Mouse (Mus musculus): ENCODE data around the gene Micall1. TPM values are rescaled to one million over a fixed set of nuclear protein-coding genes. Genes with fewer than 3 reads are reported as not detected.
A peak's percentile ranks its signal among the peaks of the same experiment; 100 is the strongest.

The Micall1 gene
- polyA plus RNA-seq, 1 experiment from 2014 or later: 9.5 TPM

- Histone ChIP-seq H3K27me3 (no peaks in the 10 kb centered on the region; the same call in 1 of the 2 replicates), H3K27ac (no peak overlapping the region), H3K4me2 (no peak overlapping the region), H3K4me3 (replicated peaks) (no peak overlapping the region), H3K36me3 (replicated peaks) (peaks cover 17% of the 10 kb centered on the region), H3K4me1 (no peaks in the 10 kb centered on the region), H3K9me3 (no peaks in the 10 kb centered on the region), H3K9ac (no peak overlapping the region)
- ATAC-seq (ENCODE audit: low FRiP score): no peak
- WGBS: 64% methylated on average over 4 of the region's 4 CpGs
These were observed 9.2 kb upstream of the Micall1 start for GRCm38 (mm10) chr15:79099456-79099855.

- ATAC-seq (ENCODE audit: low FRiP score): no peak
- Histone ChIP-seq H3K27me3 (no peaks in the 10 kb centered on the region; the same call in 1 of the 2 replicates), H3K27ac (no peak overlapping the region), H3K9me3 (no peaks in the 10 kb centered on the region), H3K4me3 (replicated peaks) (no peak overlapping the region), H3K36me3 (replicated peaks) (peaks cover 9% of the 10 kb centered on the region), H3K4me1 (no peaks in the 10 kb centered on the region), H3K9ac (no peak overlapping the region), H3K4me2 (no peak overlapping the region)
- 78% methylated on average over 4 of the region's 4 CpGs for WGBS
These were observed 8.3 kb upstream of the Micall1 start for GRCm38 (mm10) chr15:79100391-79100790.

- Histone ChIP-seq H3K9ac (no peak overlapping the region), H3K27me3 (no peaks in the 10 kb centered on the region; the same call in 1 of the 2 replicates)
- ATAC-seq (ENCODE audit: low FRiP score): no peak
These were observed 7.2 kb upstream of the Micall1 start for GRCm38 (mm10) chr15:79101531-79101930.

GRCm38 (mm10) chr15:79103264-79103663, 5.4 kb upstream of the Micall1 start:
- Histone ChIP-seq H3K4me1 (peaks cover 3% of the 10 kb centered on the region), H3K9ac (no peak overlapping the region), H3K4me3 (replicated peaks) (no peak overlapping the region), H3K4me2 (no peak overlapping the region), H3K27me3 (no peaks in the 10 kb centered on the region; the same call in 1 of the 2 replicates), H3K27ac (no peak overlapping the region), H3K36me3 (replicated peaks) (no peaks in the 10 kb centered on the region), H3K9me3 (no peaks in the 10 kb centered on the region)
- WGBS: 77% methylated on average over 10 of the region's 10 CpGs
- no peak for ATAC-seq (ENCODE audit: low FRiP score)

More at GRCm38 (mm10) chr15:79101531-79101930, 7.2 kb upstream of the Micall1 start:
- Histone ChIP-seq H3K9me3 (no peaks in the 10 kb centered on the region), H3K4me2 (no peak overlapping the region), H3K4me1 (no peaks in the 10 kb centered on the region), H3K27ac (no peak overlapping the region), H3K4me3 (replicated peaks) (no peak overlapping the region), H3K36me3 (replicated peaks) (no peaks in the 10 kb centered on the region)

- H3K9me3 ChIP-seq: no peaks in the 10 kb centered on the region
- no peak overlapping the region for H3K27ac ChIP-seq
- no peak overlapping the region for H3K4me2 ChIP-seq
- H3K9ac ChIP-seq: no peak overlapping the region
- peaks cover 18% of the 10 kb centered on the region for H3K4me1 ChIP-seq
- no peaks in the 10 kb centered on the region for H3K36me3 ChIP-seq (replicated peaks)
- 63% methylated on average over 2 of the region's 2 CpGs for WGBS
- no peak overlapping the region for H3K4me3 ChIP-seq (replicated peaks)
- H3K27me3 ChIP-seq: peaks cover 8% of the 10 kb centered on the region; the same call in 1 of the 2 replicates
- no peak for ATAC-seq (ENCODE audit: low FRiP score)
These were observed 2.9 kb upstream of the Micall1 start for GRCm38 (mm10) chr15:79105804-79106203.

GRCm38 (mm10) chr15:79107966-79108365, 732 bp upstream of the Micall1 start:
- Histone ChIP-seq H3K9me3 (no peaks in the 10 kb centered on the region), H3K4me2 (peak overlapping the region; percentile 97), H3K36me3 (replicated peaks) (peaks cover 5% of the 10 kb centered on the region; the same call in 1 of the 2 replicates), H3K4me3 (replicated peaks) (peak overlapping the region; percentile 90; the same call in 1 of the 2 replicates), H3K4me1 (peaks cover 28% of the 10 kb centered on the region), H3K9ac (peak overlapping the region; percentile 91; the same call in 1 of the 2 replicates), H3K27ac (peak overlapping the region; percentile 42; the same call in 1 of the 2 replicates), H3K27me3 (peaks cover 10% of the 10 kb centered on the region; the same call in 1 of the 2 replicates)
- 18% methylated on average over 7 of the region's 7 CpGs for WGBS
- no peak for ATAC-seq (ENCODE audit: low FRiP score)

- Histone ChIP-seq H3K9me3 (no peaks in the 10 kb centered on the region), H3K27ac (peak overlapping the region; percentile 70), H3K4me1 (peaks cover 28% of the 10 kb centered on the region), H3K4me2 (peak overlapping the region; percentile 97), H3K4me3 (replicated peaks) (peak overlapping the region; percentile 90), H3K9ac (peak overlapping the region; percentile 91), H3K36me3 (replicated peaks) (peaks cover 5% of the 10 kb centered on the region; the same call in 1 of the 2 replicates), H3K27me3 (peaks cover 10% of the 10 kb centered on the region; the same call in 1 of the 2 replicates)
- under 1% methylated on average over 46 of the region's 46 CpGs for WGBS
- no peak; the same call in 1 of the 2 replicates for ATAC-seq (ENCODE audit: low FRiP score)
These were observed 730 bp downstream of the Micall1 start for GRCm38 (mm10) chr15:79109321-79109934.

- Histone ChIP-seq H3K9ac (peak overlapping the region; percentile 91; the same call in 1 of the 2 replicates), H3K36me3 (replicated peaks) (peaks cover 10% of the 10 kb centered on the region), H3K27me3 (peaks cover 10% of the 10 kb centered on the region; the same call in 1 of the 2 replicates), H3K4me3 (replicated peaks) (peak overlapping the region; percentile 90), H3K4me1 (peaks cover 28% of the 10 kb centered on the region), H3K9me3 (no peaks in the 10 kb centered on the region), H3K27ac (no peak overlapping the region), H3K4me2 (peak overlapping the region; percentile 97)
- ATAC-seq (ENCODE audit: low FRiP score): no peak
- WGBS: 18% methylated on average over 9 of the region's 9 CpGs
These were observed 1.3 kb downstream of the Micall1 start for GRCm38 (mm10) chr15:79110031-79110430.

GRCm38 (mm10) chr15:79110528-79110927, 1.8 kb downstream of the Micall1 start:
- H3K4me2 ChIP-seq: peak overlapping the region; percentile 21
- H3K27me3 ChIP-seq: peaks cover 10% of the 10 kb centered on the region; the same call in 1 of the 2 replicates
- H3K9ac ChIP-seq: no peak overlapping the region
- H3K27ac ChIP-seq: no peak overlapping the region
- H3K4me1 ChIP-seq: peaks cover 28% of the 10 kb centered on the region
- 85% methylated on average over 2 of the region's 2 CpGs for WGBS
- ATAC-seq (ENCODE audit: low FRiP score): no peak
- H3K36me3 ChIP-seq (replicated peaks): peaks cover 15% of the 10 kb centered on the region
- H3K9me3 ChIP-seq: no peaks in the 10 kb centered on the region
- H3K4me3 ChIP-seq (replicated peaks): no peak overlapping the region

GRCm38 (mm10) chr15:79111774-79112173, 3.1 kb downstream of the Micall1 start:
- no peak overlapping the region for H3K9ac ChIP-seq
- no peak overlapping the region for H3K4me2 ChIP-seq
- peaks cover 15% of the 10 kb centered on the region for H3K36me3 ChIP-seq (replicated peaks)
- no peak overlapping the region for H3K4me3 ChIP-seq (replicated peaks)
- WGBS: 80% methylated on average over 3 of the region's 4 CpGs
- H3K9me3 ChIP-seq: no peaks in the 10 kb centered on the region
- H3K27ac ChIP-seq: no peak overlapping the region
- peaks cover 10% of the 10 kb centered on the region; the same call in 1 of the 2 replicates for H3K27me3 ChIP-seq
- ATAC-seq (ENCODE audit: low FRiP score): no peak
- H3K4me1 ChIP-seq: peaks cover 28% of the 10 kb centered on the region

GRCm38 (mm10) chr15:79115276-79115675, 6.6 kb downstream of the Micall1 start:
- Histone ChIP-seq H3K9me3 (no peaks in the 10 kb centered on the region), H3K27ac (no peak overlapping the region), H3K36me3 (replicated peaks) (peaks cover 34% of the 10 kb centered on the region)

GRCm38 (mm10) chr15:79119491-79119890, 10.8 kb downstream of the Micall1 start:
- no peak overlapping the region for H3K9ac ChIP-seq
- peaks cover 47% of the 10 kb centered on the region for H3K36me3 ChIP-seq (replicated peaks)
- H3K4me3 ChIP-seq (replicated peaks): no peak overlapping the region
- WGBS: 90% methylated on average over 9 of the region's 9 CpGs
- H3K4me1 ChIP-seq: no peaks in the 10 kb centered on the region
- H3K27me3 ChIP-seq: no peaks in the 10 kb centered on the region
- ATAC-seq (ENCODE audit: low FRiP score): no peak
- H3K9me3 ChIP-seq: no peaks in the 10 kb centered on the region
- no peak overlapping the region for H3K27ac ChIP-seq
- no peak overlapping the region for H3K4me2 ChIP-seq

More at GRCm38 (mm10) chr15:79115276-79115675, 6.6 kb downstream of the Micall1 start:
- Histone ChIP-seq H3K4me2 (no peak overlapping the region), H3K4me1 (peaks cover 15% of the 10 kb centered on the region), H3K9ac (no peak overlapping the region), H3K27me3 (peaks cover 5% of the 10 kb centered on the region; the same call in 1 of the 2 replicates), H3K4me3 (replicated peaks) (no peak overlapping the region)
- ATAC-seq (ENCODE audit: low FRiP score): no peak
- 70% methylated on average over 5 of the region's 5 CpGs for WGBS

- Histone ChIP-seq H3K36me3 (replicated peaks) (peaks cover 53% of the 10 kb centered on the region), H3K27me3 (no peaks in the 10 kb centered on the region), H3K9me3 (no peaks in the 10 kb centered on the region), H3K9ac (no peak overlapping the region), H3K4me2 (no peak overlapping the region), H3K4me3 (replicated peaks) (no peak overlapping the region), H3K4me1 (no peaks in the 10 kb centered on the region), H3K27ac (no peak overlapping the region)
- WGBS: 86% methylated on average over 4 of the region's 4 CpGs
- ATAC-seq (ENCODE audit: low FRiP score): no peak
These were observed 13.4 kb downstream of the Micall1 start for GRCm38 (mm10) chr15:79122119-79122518.
